Mouse (Mus musculus) G1E (cell line): ENCODE measurements around the gene Ndufc1. TPM values are rescaled to one million over a fixed set of nuclear protein-coding genes. Genes with fewer than 3 reads are reported as not detected.
"Not testable (repeated sequence)": the region's sequence is repeated elsewhere in the genome, so short reads cannot be mapped to it uniquely, and the experiment has no call there.

ENCODE experiments used
- ATAC-seq: 2 replicates; pipeline ENCODE4 v1.8.0; 2016; ENCODE audit warnings: mild to moderate bottlenecking; ENCODE audit not compliant: insufficient number of reproducible peaks, poor library complexity, low FRiP score, severe bottlenecking; ENCODE audit errors: extremely low read depth
- DNase-seq: peaks from one replicate; pipeline ENCODE4 v3.0.0; 2012; ENCODE audit warnings: low spot score
- H3K27me3 ChIP-seq: 2 replicates; pipeline ENCODE4 v1.6.1; 2012; ENCODE audit warnings: mild to moderate bottlenecking, low read length, inconsistent platforms; ENCODE audit not compliant: insufficient read depth
- H3K36me3 ChIP-seq: replicated peaks from 2 replicates; pipeline ENCODE3; 2012; ENCODE audit warnings: mild to moderate bottlenecking, inconsistent platforms
- H3K4me1 ChIP-seq: 2 replicates; pipeline ENCODE4 v1.6.1; 2012; ENCODE audit warnings: low read depth, low read length, inconsistent platforms, mixed read lengths; ENCODE audit not compliant: insufficient read depth
- H3K4me3 ChIP-seq: 2 replicates; pipeline ENCODE4 v1.5.1; 2012; ENCODE audit warnings: low read depth, mild to moderate bottlenecking, inconsistent platforms, low read length, moderate library complexity, mixed read lengths
- H3K9me3 ChIP-seq: replicated peaks from 2 replicates; pipeline ENCODE4 v1.6.1; 2012; ENCODE audit warnings: inconsistent platforms
- CTCF ChIP-seq: IDR thresholded peaks from 2 replicates; pipeline ENCODE4 v1.5.1; 2012; ENCODE audit warnings: low read depth, low read length, inconsistent platforms, mixed read lengths
- GATA1 ChIP-seq: IDR thresholded peaks from 2 replicates; pipeline ENCODE4 v1.6.1; 2012; ENCODE audit warnings: borderline replicate concordance, low read length, inconsistent platforms, mixed read lengths
- GATA2 ChIP-seq: IDR thresholded peaks from 2 replicates; pipeline ENCODE4 v1.6.1; 2012; ENCODE audit warnings: low read depth, low read length, inconsistent platforms, borderline replicate concordance
- POLR2AphosphoS5 ChIP-seq: IDR thresholded peaks from 2 replicates; pipeline ENCODE4 v1.6.1; 2012; ENCODE audit warnings: low read depth, low read length, inconsistent platforms; ENCODE audit not compliant: insufficient replicate concordance
- TAL1 ChIP-seq: conservative IDR thresholded peaks from 2 replicates; pipeline ENCODE4 v1.6.1; 2012; ENCODE audit warnings: low read depth, low read length, inconsistent platforms, mixed read lengths
- polyA plus RNA-seq: library from polyadenylated mRNA; stranded (reverse); fragments of >175 nt; gene quantifications from 2 replicates; pipeline ENCODE4 v1.2.3, GENCODE M21; 2012
- total RNA-seq, 2 experiments: library from RNA; stranded (forward) in 1 of 2; stranded (reverse) in 1 of 2; fragments of 200-1000 nt in 1 of 2; fragments of >200 nt in 1 of 2; fragmentation: Nextera tagmentation in 1 of 2; gene quantifications; 2 replicates each; pipeline ENCODE4 v1.2.3; 2014 to 2017

Gene Ndufc1
- 199 and 247 TPM in 2 replicates for total RNA-seq (2014; fragmentation: Nextera tagmentation)
- total RNA-seq (2017) = 106 and 114 TPM in 2 replicates
- polyA plus RNA-seq = 16.7 and 38.6 TPM in 2 replicates

GRCm38 (mm10) chr3:51408561-51409183 is at the start of gene Ndufc1:
Ndufc1 (minus strand) TSS chr3:51408988.
- Histone ChIP-seq H3K27me3 (no peaks in the 10 kb centered on the region), H3K9me3 (no peaks in the 10 kb centered on the region), H3K36me3 (peaks cover 42% of the 10 kb centered on the region), H3K4me3 (peak within 1 kb of the TSS; percentile 95), H3K4me1 (peaks cover 26% of the 10 kb centered on the region)
- TF ChIP-seq CTCF (peak; percentile 94), POLR2AphosphoS5 (no peak)
- DNase-seq = peak; percentile 79
- peak; percentile 66 for ATAC-seq

DNA sequence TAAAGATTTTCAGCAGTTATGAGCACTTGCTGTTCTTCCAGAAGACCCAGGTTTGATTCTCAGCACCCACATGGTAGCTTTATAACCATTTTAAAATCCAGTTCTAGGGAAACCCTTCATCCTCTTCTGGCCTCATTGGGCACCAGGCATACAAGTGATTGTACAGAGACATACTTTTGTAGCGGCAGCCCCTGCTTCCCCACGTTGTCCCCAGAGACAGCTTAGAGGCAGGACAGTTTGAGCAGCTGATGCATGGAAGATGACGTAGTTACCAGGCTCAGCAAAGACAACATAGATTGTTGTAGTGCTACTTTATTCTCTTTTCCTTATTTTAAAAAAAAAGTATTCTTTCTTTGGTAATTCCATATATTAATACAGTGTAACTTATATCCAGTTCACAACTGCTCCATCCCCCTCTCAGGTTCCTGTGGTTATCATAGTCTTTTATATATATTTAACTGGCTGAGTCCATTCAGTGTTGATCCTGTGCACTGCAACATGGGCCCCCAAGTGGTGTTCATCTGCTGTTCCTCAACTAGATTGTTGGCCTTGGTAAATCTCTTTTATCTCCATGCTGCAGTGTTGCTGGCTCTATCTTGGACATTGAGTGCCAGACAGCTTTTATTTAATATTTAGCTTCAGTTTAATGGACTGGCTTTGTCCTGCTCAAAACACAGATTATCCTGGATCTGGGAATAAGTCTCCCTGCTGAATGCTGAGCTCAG is 26.2 kb upstream of the Ndufc1 start:
- peaks cover 6% of the 10 kb centered on the region; the same call in 1 of the 2 replicates for H3K4me1 ChIP-seq
- no peaks in the 10 kb centered on the region for H3K9me3 ChIP-seq
- H3K27me3 ChIP-seq = no peaks in the 10 kb centered on the region
- no peak for DNase-seq
- ATAC-seq = no peak
- H3K36me3 ChIP-seq = peaks cover 52% of the 10 kb centered on the region
- no peak for TF ChIP-seq TAL1
- TF ChIP-seq CTCF = no peak
- no peak for TF ChIP-seq GATA2
- TF ChIP-seq POLR2AphosphoS5 = no peak
- no peak for TF ChIP-seq GATA1
- H3K4me3 ChIP-seq = no peak overlapping the region

DNA sequence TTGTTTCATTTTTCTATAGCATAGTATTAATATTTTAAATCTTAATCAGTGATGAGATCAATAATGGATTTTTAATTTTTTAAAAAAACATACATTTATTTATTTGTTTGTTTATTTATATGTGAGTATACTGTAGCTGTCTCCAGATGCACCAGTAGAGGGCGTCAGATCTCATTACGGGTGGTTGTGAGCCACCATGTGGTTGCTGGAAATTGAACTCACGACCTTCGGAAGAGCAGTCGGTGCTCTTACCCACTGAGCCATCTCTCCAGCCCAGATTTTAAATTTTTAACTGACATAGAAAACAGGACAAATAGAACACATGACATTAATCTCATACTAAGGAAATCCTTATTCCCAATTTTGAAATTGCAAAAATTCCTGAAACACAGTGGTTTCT is 25.6 kb upstream of the Ndufc1 start:
- H3K4me3 ChIP-seq, H3K9me3 ChIP-seq, ATAC-seq, DNase-seq, H3K4me1 ChIP-seq, H3K27me3 ChIP-seq: not testable (repeated sequence)
- peaks cover 46% of the 10 kb centered on the region for H3K36me3 ChIP-seq

DNA sequence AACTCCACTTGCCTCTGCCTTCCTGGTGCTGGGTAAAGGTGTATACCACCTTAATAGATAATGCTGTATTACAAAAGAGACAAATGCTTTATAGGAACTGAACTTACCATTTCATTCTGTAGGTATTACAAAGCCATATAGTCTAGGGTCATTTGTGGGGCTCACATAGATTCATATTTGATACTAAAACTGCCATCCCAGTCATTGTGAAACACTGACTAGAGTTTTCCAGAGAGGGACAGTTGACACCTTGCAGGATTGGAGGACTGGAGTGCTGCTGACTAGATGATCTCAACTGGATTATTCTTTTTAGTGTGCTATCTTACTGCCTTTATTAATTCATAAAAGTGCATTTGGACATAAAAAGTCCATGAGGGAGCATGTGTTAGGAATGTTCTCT is 16.6 kb upstream of the Ndufc1 start:
- peaks cover 38% of the 10 kb centered on the region for H3K36me3 ChIP-seq
- DNase-seq (no peak), ATAC-seq (no peak)
- no peak overlapping the region for H3K4me3 ChIP-seq
- peaks cover 31% of the 10 kb centered on the region for H3K4me1 ChIP-seq
- H3K9me3 ChIP-seq = no peaks in the 10 kb centered on the region
- no peaks in the 10 kb centered on the region for H3K27me3 ChIP-seq
- TF ChIP-seq TAL1 (no peak), GATA1 (no peak), GATA2 (no peak), POLR2AphosphoS5 (no peak), CTCF (no peak)

DNA sequence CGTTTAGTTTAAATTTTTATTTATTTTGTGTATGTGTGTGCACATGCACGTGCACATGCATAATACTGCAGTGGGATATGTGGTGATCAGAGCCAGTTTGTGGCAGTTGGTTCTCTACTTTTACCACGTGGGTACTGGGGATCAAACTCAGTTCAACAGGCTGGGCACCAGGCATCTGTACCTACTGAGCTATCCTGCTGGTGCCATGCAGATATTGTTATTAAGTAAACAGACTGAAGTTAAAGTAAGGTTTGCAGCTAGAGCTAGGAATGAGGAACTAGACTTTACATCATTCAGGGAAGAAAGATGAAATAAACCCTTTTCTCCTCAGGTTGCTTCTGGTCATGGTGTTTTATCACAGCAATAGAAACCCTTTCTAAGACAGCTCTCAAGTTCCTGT is 13.1 kb upstream of the Ndufc1 start:
- DNase-seq (no peak), ATAC-seq (0 out of 2 replicates have a peak, but pooled peaks have one; percentile 35)
- no peak for TF ChIP-seq GATA2
- H3K4me1 ChIP-seq = peaks cover 56% of the 10 kb centered on the region
- H3K27me3 ChIP-seq = no peaks in the 10 kb centered on the region
- H3K4me3 ChIP-seq = no peak overlapping the region
- no peaks in the 10 kb centered on the region for H3K9me3 ChIP-seq
- peaks cover 38% of the 10 kb centered on the region for H3K36me3 ChIP-seq

- Histone ChIP-seq H3K4me3 (peak overlapping the region; percentile 42; the same call in 1 of the 2 replicates), H3K27me3 (no peaks in the 10 kb centered on the region), H3K9me3 (no peaks in the 10 kb centered on the region), H3K4me1 (peaks cover 64% of the 10 kb centered on the region), H3K36me3 (peaks cover 34% of the 10 kb centered on the region)
- DNase-seq (no peak), ATAC-seq (no peak)
- no peak for TF ChIP-seq GATA2
- no peak for TF ChIP-seq GATA1
- TF ChIP-seq POLR2AphosphoS5 = no peak
- no peak for TF ChIP-seq CTCF
- no peak for TF ChIP-seq TAL1
Observed at GRCm38 (mm10) chr3:51417966-51418365, 9.2 kb upstream of the Ndufc1 start.

DNA sequence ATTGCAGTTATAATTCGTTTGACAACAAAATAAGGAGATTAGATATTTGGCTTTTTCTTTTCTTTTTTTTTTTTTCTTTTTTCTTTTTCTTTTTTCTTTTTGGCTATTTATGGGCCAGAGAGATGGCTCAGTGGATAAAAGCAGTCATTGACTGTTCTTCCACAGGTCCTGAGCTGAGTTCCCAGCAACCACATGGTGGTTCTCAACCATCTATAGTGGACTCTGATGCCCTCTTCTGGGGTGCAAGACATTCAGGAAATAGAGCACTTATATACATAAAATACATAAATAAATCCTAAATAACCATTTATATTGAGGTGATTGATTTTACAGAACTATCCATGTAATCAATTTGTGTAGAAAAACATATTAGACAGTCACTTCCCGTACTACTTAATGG is 8.7 kb upstream of the Ndufc1 start:
- DNase-seq (no peak), ATAC-seq (no peak)
- H3K9me3 ChIP-seq = no peaks in the 10 kb centered on the region
- H3K4me3 ChIP-seq = peak overlapping the region; percentile 97
- H3K4me1 ChIP-seq = peaks cover 62% of the 10 kb centered on the region
- peaks cover 31% of the 10 kb centered on the region for H3K36me3 ChIP-seq
- no peaks in the 10 kb centered on the region for H3K27me3 ChIP-seq
- no peak for TF ChIP-seq POLR2AphosphoS5
